Mouse (Mus musculus): ENCODE data around the gene Ttc30b.

DNA sequence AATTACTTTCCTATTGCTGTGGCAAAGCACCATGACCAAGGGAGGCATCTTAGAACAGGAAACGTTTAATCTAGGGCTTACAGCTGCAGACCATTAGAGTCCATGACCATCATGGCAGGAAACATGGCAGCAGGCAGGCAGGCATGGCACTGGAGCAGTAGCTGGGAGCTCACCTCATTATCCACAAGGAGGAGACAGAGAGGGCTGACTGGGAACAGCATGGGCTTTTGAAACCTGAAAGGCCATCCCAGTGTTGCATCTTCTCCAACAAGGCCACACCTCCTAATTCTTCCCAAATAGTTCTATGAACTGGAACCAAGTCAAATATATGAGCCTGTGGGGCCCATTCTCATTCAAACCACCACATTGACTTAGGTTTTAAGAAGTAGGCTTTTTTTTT, 38.1 kb downstream of the Ttc30b start:
- TF ChIP-seq CTCF (IDR thresholded peaks at IDR 0.05; ENCODE audit: borderline replicate concordance, control insufficient read depth, extremely low read depth, insufficient read depth, low read length, poor library complexity) (no peak), POLR2A (IDR thresholded peaks at IDR 0.05; ENCODE audit: control insufficient read depth, extremely low read depth, insufficient read depth, low read length, poor library complexity) (no peak)
